Mouse (Mus musculus) hindbrain, embryonic 13.5 days (tissue): ENCODE data around the gene Slc35g3. TPM values are rescaled to one million over a fixed set of nuclear protein-coding genes. Genes with fewer than 3 reads are reported as not detected.

ENCODE experiments used
- ATAC-seq: fragments of 200-750 bp; cut with Nextera tagmentation; 2 replicates; pipeline ENCODE4 v1.8.0; 2017; ENCODE audit warnings: moderate TSS enrichment; ENCODE audit not compliant: low FRiP score
- H3K27ac ChIP-seq: fragments of 300-500 bp; sonication (generic); 2 replicates; pipeline ENCODE4 v1.5.1; 2015; ENCODE audit warnings: inconsistent platforms, mild to moderate bottlenecking, moderate library complexity
- H3K27me3 ChIP-seq: fragments of 300-500 bp; sonication (generic); 2 replicates; pipeline ENCODE4 v1.6.1; 2015; ENCODE audit warnings: mild to moderate bottlenecking, inconsistent platforms
- H3K36me3 ChIP-seq: fragments of 300-500 bp; sonication (generic); 2 replicates; pipeline ENCODE4 v1.6.1; 2015; ENCODE audit warnings: mild to moderate bottlenecking, inconsistent platforms
- H3K4me1 ChIP-seq: fragments of 300-500 bp; sonication (generic); replicated peaks from 2 replicates; pipeline ENCODE4 v1.6.1; 2015; ENCODE audit warnings: inconsistent platforms
- H3K4me2 ChIP-seq: fragments of 300-500 bp; sonication (generic); 2 replicates; pipeline ENCODE4 v1.6.1; 2015; ENCODE audit warnings: inconsistent platforms, mild to moderate bottlenecking, moderate library complexity
- H3K4me3 ChIP-seq: fragments of 300-500 bp; sonication (generic); 2 replicates; pipeline ENCODE4 v1.5.1; 2015; ENCODE audit warnings: mild to moderate bottlenecking, inconsistent platforms
- H3K9ac ChIP-seq: fragments of 300-500 bp; sonication (generic); 2 replicates; pipeline ENCODE4 v1.6.1; 2015; ENCODE audit warnings: mild to moderate bottlenecking, inconsistent platforms
- H3K9me3 ChIP-seq: fragments of 300-500 bp; sonication (generic); 2 replicates; pipeline ENCODE4 v1.6.1; 2016; ENCODE audit warnings: inconsistent platforms
- WGBS: fragments of 180-500 bp; shearing (Covaris S2); methylation state at CpG from one replicate; pipeline ENCODE4 v1.1.7; 2015; 5-methylcytosine and 5-hydroxymethylcytosine counted together
- polyA plus RNA-seq: library from polyadenylated mRNA; unstranded; fragments of >200 nt; fragmentation: Nextera tagmentation; extraction: Ambion mirVana; gene quantifications from 2 replicates; pipeline ENCODE4 v1.2.1, GENCODE M21; 2015

The Slc35g3 gene
- polyA plus RNA-seq, 1 experiment from 2014 or later: 0.87 TPM

DNA sequence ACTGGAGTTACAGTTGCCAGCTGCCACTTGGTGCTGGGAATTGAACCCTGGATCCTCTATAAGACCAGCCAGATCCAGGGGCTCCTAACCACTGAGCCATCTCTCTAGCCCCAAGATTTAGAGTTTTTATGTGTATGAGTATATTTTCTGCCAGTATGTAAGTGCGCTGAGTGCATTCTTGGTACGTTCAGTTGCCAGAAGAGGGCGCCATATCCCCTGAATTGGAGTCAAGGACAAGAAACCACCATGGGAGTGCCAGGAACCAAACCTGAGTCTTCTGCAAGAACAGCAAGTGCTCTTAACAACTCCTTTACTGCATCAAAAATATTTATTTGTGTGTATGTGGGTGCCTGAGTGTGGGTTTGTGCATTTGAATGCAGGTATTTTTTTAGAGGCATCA lies 32.7 kb downstream of the Slc35g3 start:
- H3K4me3 ChIP-seq: no peak overlapping the region

GRCm38 (mm10) chr11:69725951-69726350 lies 35.8 kb downstream of the Slc35g3 start:
- 0 out of 2 replicates have a peak, but pooled peaks cover 5% of the 10 kb centered on the region for H3K9me3 ChIP-seq
- no peaks in the 10 kb centered on the region for H3K27me3 ChIP-seq
- H3K9ac ChIP-seq: no peak overlapping the region
- ATAC-seq: no peak
- H3K4me2 ChIP-seq: no peak overlapping the region
- 38% methylated on average over 5 of the region's 5 CpGs for WGBS
- no peak overlapping the region for H3K4me3 ChIP-seq
- H3K36me3 ChIP-seq: no peaks in the 10 kb centered on the region
- H3K4me1 ChIP-seq: no peaks in the 10 kb centered on the region
- H3K27ac ChIP-seq: no peak overlapping the region

More for the DNA sequence above, 32.7 kb downstream of the Slc35g3 start:
- no peaks in the 10 kb centered on the region for H3K4me1 ChIP-seq
- 14% methylated on average over 3 of the region's 3 CpGs for WGBS
- ATAC-seq: no peak
- H3K27ac ChIP-seq: no peak overlapping the region
- no peaks in the 10 kb centered on the region for H3K27me3 ChIP-seq
- no peak overlapping the region for H3K4me2 ChIP-seq
- no peak overlapping the region for H3K9ac ChIP-seq
- H3K9me3 ChIP-seq: 0 out of 2 replicates have a peak, but pooled peaks cover 5% of the 10 kb centered on the region
- H3K36me3 ChIP-seq: peaks cover 10% of the 10 kb centered on the region

DNA sequence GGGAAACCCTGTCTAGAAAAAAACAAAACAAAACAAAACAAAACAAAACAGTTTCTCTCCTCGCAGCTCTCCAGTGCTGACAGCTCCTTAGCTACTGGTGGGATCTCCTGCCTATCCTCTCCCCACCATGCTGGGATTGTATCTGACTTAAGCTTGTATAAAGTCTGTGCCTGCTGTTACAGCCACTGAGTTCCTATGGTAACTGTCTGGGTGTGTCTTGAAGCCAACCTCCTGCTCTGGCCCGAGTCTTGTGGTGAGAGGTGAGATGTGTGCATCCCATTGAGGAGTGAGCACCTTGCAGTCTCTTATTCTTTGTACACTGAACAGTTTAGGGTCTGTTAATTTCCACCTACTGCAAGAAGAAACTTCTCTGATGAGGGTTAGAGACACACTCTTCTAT lies 38.7 kb downstream of the Slc35g3 start:
- H3K9ac ChIP-seq: no peak overlapping the region
- no peak overlapping the region for H3K4me3 ChIP-seq
- no peaks in the 10 kb centered on the region for H3K36me3 ChIP-seq
- H3K9me3 ChIP-seq: no peaks in the 10 kb centered on the region
- ATAC-seq: no peak
- no peak overlapping the region for H3K27ac ChIP-seq
- 52% methylated on average over 2 of the region's 2 CpGs for WGBS
- H3K4me2 ChIP-seq: no peak overlapping the region
- no peaks in the 10 kb centered on the region for H3K4me1 ChIP-seq
- H3K27me3 ChIP-seq: no peaks in the 10 kb centered on the region

- WGBS: 82% methylated on average over 6 of the region's 6 CpGs
- Histone ChIP-seq H3K27me3 (no peaks in the 10 kb centered on the region), H3K4me3 (no peak overlapping the region), H3K9ac (no peak overlapping the region), H3K9me3 (no peaks in the 10 kb centered on the region), H3K4me2 (no peak overlapping the region), H3K36me3 (no peaks in the 10 kb centered on the region), H3K27ac (no peak overlapping the region), H3K4me1 (0 out of 2 replicates have a peak, but pooled peaks cover 2% of the 10 kb centered on the region)
- ATAC-seq: no peak
These were observed 40.9 kb downstream of the Slc35g3 start for GRCm38 (mm10) chr11:69720852-69721251.

- ATAC-seq: no peak
- H3K9me3 ChIP-seq: no peaks in the 10 kb centered on the region
- H3K27ac ChIP-seq: no peak overlapping the region
- 0 out of 2 replicates have a peak, but pooled peaks cover 3% of the 10 kb centered on the region for H3K4me1 ChIP-seq
- no peaks in the 10 kb centered on the region for H3K27me3 ChIP-seq
- no peak overlapping the region for H3K9ac ChIP-seq
- WGBS: 74% methylated on average over 6 of the region's 6 CpGs
- no peak overlapping the region for H3K4me3 ChIP-seq
- no peaks in the 10 kb centered on the region for H3K36me3 ChIP-seq
- H3K4me2 ChIP-seq: no peak overlapping the region
These were observed 42.3 kb downstream of the Slc35g3 start for GRCm38 (mm10) chr11:69719423-69719822.

GRCm38 (mm10) chr11:69718661-69719060 lies 43.1 kb downstream of the Slc35g3 start:
- peak overlapping the region; percentile 36; the same call in 1 of the 2 replicates for H3K9ac ChIP-seq
- no peak overlapping the region for H3K27ac ChIP-seq
- H3K36me3 ChIP-seq: no peaks in the 10 kb centered on the region
- H3K4me2 ChIP-seq: no peak overlapping the region
- H3K9me3 ChIP-seq: no peaks in the 10 kb centered on the region
- no peak overlapping the region for H3K4me3 ChIP-seq
- 24% methylated on average over 15 of the region's 15 CpGs for WGBS
- ATAC-seq: no peak
- 0 out of 2 replicates have a peak, but pooled peaks cover 3% of the 10 kb centered on the region for H3K4me1 ChIP-seq
- H3K27me3 ChIP-seq: no peaks in the 10 kb centered on the region

GRCm38 (mm10) chr11:69716953-69717352 lies 44.8 kb downstream of the Slc35g3 start:
- WGBS: 71% methylated on average over 4 of the region's 4 CpGs
- no peak for ATAC-seq
- no peaks in the 10 kb centered on the region for H3K36me3 ChIP-seq

GRCm38 (mm10) chr11:69715929-69716328 lies 45.8 kb downstream of the Slc35g3 start:
- Histone ChIP-seq H3K4me3 (no peak overlapping the region), H3K27ac (no peak overlapping the region), H3K36me3 (no peaks in the 10 kb centered on the region), H3K4me1 (0 out of 2 replicates have a peak, but pooled peaks cover 3% of the 10 kb centered on the region), H3K27me3 (no peaks in the 10 kb centered on the region), H3K9me3 (no peaks in the 10 kb centered on the region), H3K4me2 (no peak overlapping the region), H3K9ac (no peak overlapping the region)
- WGBS: 17% methylated on average over 5 of the region's 5 CpGs
- ATAC-seq: no peak

More at GRCm38 (mm10) chr11:69716953-69717352, 44.8 kb downstream of the Slc35g3 start:
- Histone ChIP-seq H3K9ac (no peak overlapping the region), H3K9me3 (no peaks in the 10 kb centered on the region), H3K4me3 (no peak overlapping the region), H3K4me1 (0 out of 2 replicates have a peak, but pooled peaks cover 3% of the 10 kb centered on the region), H3K4me2 (no peak overlapping the region), H3K27ac (no peak overlapping the region), H3K27me3 (no peaks in the 10 kb centered on the region)

- 0 out of 2 replicates have a peak, but pooled peaks cover 3% of the 10 kb centered on the region for H3K4me1 ChIP-seq
These were observed 46.3 kb downstream of the Slc35g3 start for GRCm38 (mm10) chr11:69715482-69715881.

DNA sequence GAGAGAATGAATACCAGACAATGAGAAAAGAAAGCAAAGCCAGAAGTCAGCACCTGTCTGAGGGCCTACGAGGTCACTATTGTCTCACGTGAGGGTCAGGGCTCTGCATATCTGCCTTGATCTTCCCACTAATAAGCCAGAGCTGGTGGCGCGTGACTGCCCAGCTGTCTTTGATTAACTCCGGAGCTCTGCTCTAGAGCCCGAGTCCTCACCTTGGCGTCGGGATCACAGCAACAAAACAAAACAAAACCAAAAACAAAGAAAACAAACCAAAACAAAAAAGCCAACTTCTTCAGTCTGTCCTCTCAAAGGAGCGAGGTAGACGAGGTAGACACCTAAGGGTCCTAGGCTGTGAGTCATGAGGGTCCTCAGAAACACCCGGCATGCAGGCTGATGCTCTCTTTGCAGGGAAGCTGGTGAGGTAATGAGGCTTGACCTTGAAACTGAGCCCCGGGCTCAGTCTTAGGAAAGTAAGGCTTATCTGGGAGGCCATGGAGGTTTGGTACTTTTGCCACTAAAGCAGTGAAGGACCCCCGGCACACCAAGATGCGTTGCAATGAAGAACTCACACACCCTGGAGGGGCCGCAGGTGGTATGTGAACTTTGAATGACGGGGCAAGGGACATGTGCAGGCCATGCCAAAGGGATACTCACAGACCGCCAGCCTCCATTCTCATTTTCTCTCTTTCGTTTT lies 47.0 kb downstream of the Slc35g3 start:
- H3K27me3 ChIP-seq: no peaks in the 10 kb centered on the region
- no peak overlapping the region for H3K9ac ChIP-seq
- H3K36me3 ChIP-seq: no peaks in the 10 kb centered on the region
- H3K4me3 ChIP-seq: no peak overlapping the region
- ATAC-seq: no peak
- no peak overlapping the region for H3K4me2 ChIP-seq
- H3K9me3 ChIP-seq: no peaks in the 10 kb centered on the region
- H3K4me1 ChIP-seq: 0 out of 2 replicates have a peak, but pooled peaks cover 5% of the 10 kb centered on the region
- no peak overlapping the region for H3K27ac ChIP-seq
- WGBS: 70% methylated on average over 18 of the region's 18 CpGs

More at GRCm38 (mm10) chr11:69715482-69715881, 46.3 kb downstream of the Slc35g3 start:
- Histone ChIP-seq H3K36me3 (no peaks in the 10 kb centered on the region), H3K4me2 (no peak overlapping the region), H3K9ac (no peak overlapping the region), H3K4me3 (no peak overlapping the region), H3K9me3 (no peaks in the 10 kb centered on the region), H3K27ac (no peak overlapping the region), H3K27me3 (no peaks in the 10 kb centered on the region)
- no peak for ATAC-seq
- 60% methylated on average over 9 of the region's 9 CpGs for WGBS

DNA sequence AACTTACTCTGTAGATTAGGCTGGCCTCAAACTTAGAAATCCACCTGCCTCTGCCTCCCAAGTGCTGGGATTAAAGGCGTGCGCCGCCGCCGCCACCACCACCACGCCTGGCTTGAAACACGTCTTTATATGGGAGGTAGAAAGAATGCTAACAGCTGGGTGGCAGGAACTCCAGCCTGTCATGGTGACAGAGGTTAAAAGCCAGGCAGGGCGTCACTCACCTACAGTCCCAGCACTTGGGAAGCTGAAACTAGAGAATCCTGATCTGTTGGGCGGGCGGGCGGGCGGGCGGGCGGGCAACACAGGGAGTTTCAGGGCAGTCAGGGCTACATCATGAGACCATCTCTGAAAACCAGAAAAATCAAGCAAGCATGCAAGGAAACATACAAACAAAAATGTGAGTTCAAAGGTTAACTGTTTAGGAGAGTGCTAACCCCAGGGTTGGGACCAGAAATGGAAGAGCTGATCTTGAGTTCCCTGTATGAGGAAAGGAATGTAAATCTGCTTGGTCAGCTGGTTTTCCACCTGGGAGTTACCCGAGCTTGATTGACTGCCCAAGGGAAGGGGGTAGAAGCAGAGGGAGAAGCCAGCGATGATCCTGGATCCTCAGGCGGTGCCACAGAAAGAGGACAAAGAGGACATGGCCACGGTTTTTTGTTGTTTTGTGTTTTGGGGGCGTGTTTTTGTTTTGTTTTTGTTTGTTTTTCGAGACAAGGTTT lies 48.7 kb downstream of the Slc35g3 start:
- H3K27ac ChIP-seq: no peak overlapping the region
- peaks cover 6% of the 10 kb centered on the region; the same call in 1 of the 2 replicates for H3K4me1 ChIP-seq
- no peak overlapping the region for H3K4me3 ChIP-seq
- 75% methylated on average over 20 of the region's 20 CpGs for WGBS
- no peaks in the 10 kb centered on the region for H3K27me3 ChIP-seq
- H3K4me2 ChIP-seq: no peak overlapping the region
- H3K9me3 ChIP-seq: no peaks in the 10 kb centered on the region
- no peak for ATAC-seq
- no peak overlapping the region for H3K9ac ChIP-seq
- H3K36me3 ChIP-seq: no peaks in the 10 kb centered on the region

DNA sequence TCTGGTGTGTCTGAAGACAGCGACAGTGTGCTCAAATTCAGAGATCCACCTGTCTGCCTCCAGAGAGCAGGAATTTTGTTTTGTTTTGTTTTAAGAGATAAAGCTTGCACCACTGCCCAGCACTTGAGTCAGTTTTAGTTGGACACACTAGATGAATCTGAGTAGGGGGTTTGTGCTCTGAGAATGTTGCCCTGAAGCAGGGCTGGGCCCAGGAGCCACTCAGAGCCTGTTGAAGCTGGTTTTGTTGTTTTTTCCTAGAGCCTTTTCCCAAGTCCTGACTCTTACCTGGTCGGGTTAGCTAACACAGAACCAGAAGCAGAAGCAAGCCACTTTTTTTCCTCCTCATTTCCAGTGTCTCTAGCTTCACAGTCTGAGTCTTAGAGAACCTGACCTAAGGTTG lies 50.7 kb downstream of the Slc35g3 start:
- H3K27me3 ChIP-seq: no peaks in the 10 kb centered on the region
- H3K4me2 ChIP-seq: no peak overlapping the region
- no peak for ATAC-seq
- H3K9ac ChIP-seq: no peak overlapping the region
- H3K4me1 ChIP-seq: peaks cover 6% of the 10 kb centered on the region; the same call in 1 of the 2 replicates
- no peak overlapping the region for H3K4me3 ChIP-seq
- 84% methylated on average over 2 of the region's 2 CpGs for WGBS
- no peaks in the 10 kb centered on the region for H3K9me3 ChIP-seq
- no peak overlapping the region for H3K27ac ChIP-seq
- no peaks in the 10 kb centered on the region for H3K36me3 ChIP-seq
